Mouse (Mus musculus) embryonic facial prominence, embryonic 11.5 days (tissue): Measurements from ENCODE around the gene Rassf5. TPM values are rescaled to one million over a fixed set of nuclear protein-coding genes. Genes with fewer than 3 reads are reported as not detected.
A peak's percentile ranks its signal among the peaks of the same experiment; 100 is the strongest.
"Not testable (repeated sequence)": the region's sequence is repeated elsewhere in the genome, so short reads cannot be mapped to it uniquely, and the experiment has no call there.

Experiments
- ATAC-seq: fragments of 200-750 bp; cut with Nextera tagmentation; replicated peaks from 2 replicates; pipeline ENCODE4 v1.8.0; 2017; ENCODE audit warnings: low read depth; ENCODE audit not compliant: insufficient number of reproducible peaks, low FRiP score, low TSS enrichment
- DNase-seq: peaks from one replicate; pipeline ENCODE4 v3.0.0-alpha.2; 2015; ENCODE audit warnings: low spot score
- H3K27ac ChIP-seq: fragments of 300-500 bp; sonication (generic); replicated peaks from 2 replicates; pipeline ENCODE4 v1.5.1; 2014; ENCODE audit warnings: mild to moderate bottlenecking, low read depth, low read length, control low read depth
- H3K27me3 ChIP-seq: fragments of 300-500 bp; sonication (generic); 2 replicates; pipeline ENCODE4 v1.6.1; 2014; ENCODE audit warnings: mild to moderate bottlenecking, low read length, moderate library complexity, mixed read lengths; ENCODE audit not compliant: control insufficient read depth, insufficient read depth
- H3K36me3 ChIP-seq: fragments of 300-500 bp; sonication (generic); replicated peaks from 2 replicates; pipeline ENCODE4 v1.6.1; 2014; ENCODE audit warnings: low read depth, mild to moderate bottlenecking, low read length, moderate library complexity, mixed read lengths; ENCODE audit not compliant: control insufficient read depth, insufficient read depth
- H3K4me1 ChIP-seq: fragments of 300-500 bp; sonication (generic); 2 replicates; pipeline ENCODE4 v1.6.1; 2014; ENCODE audit warnings: low read length, mixed read lengths; ENCODE audit not compliant: control insufficient read depth, insufficient read depth
- H3K4me2 ChIP-seq: fragments of 300-500 bp; sonication (generic); 2 replicates; pipeline ENCODE4 v1.6.1; 2014; ENCODE audit warnings: low read depth, mild to moderate bottlenecking, control low read depth, low read length, moderate library complexity
- H3K4me3 ChIP-seq: fragments of 300-500 bp; sonication (generic); 2 replicates; pipeline ENCODE4 v1.5.1; 2014; ENCODE audit warnings: low read depth, low read length, control low read depth
- H3K9ac ChIP-seq: fragments of 300-500 bp; sonication (generic); replicated peaks from 2 replicates; pipeline ENCODE4 v1.6.1; 2014; ENCODE audit warnings: mild to moderate bottlenecking, control low read depth, low read length
- H3K9me3 ChIP-seq: fragments of 300-500 bp; sonication (generic); replicated peaks from 2 replicates; pipeline ENCODE4 v1.6.1; 2016; ENCODE audit warnings: mild to moderate bottlenecking, low read length, inconsistent platforms, mixed read lengths; ENCODE audit not compliant: control insufficient read depth
- WGBS: fragments of 180-500 bp; shearing (Covaris S2); extraction: QIAGEN DNeasy Blood & Tissue Kit; methylation state at CpG from one replicate; pipeline ENCODE4 v1.1.7; 2014; 5-methylcytosine and 5-hydroxymethylcytosine counted together
- polyA plus RNA-seq: library from polyadenylated mRNA; unstranded; fragments of >200 nt; fragmentation: Nextera tagmentation; extraction: Ambion mirVana; gene quantifications from 2 replicates; pipeline ENCODE4 v1.2.1, GENCODE M21; 2014

The Rassf5 gene
- polyA plus RNA-seq, 1 experiment from 2014 or later, result 1.1 TPM

GRCm38 (mm10) chr1:131146181-131146614 is 98.9 kb downstream of the Rassf5 start:
- Histone ChIP-seq H3K9ac (no peak overlapping the region), H3K27me3 (no peaks in the 10 kb centered on the region), H3K36me3 (no peaks in the 10 kb centered on the region), H3K9me3 (no peaks in the 10 kb centered on the region), H3K27ac (no peak overlapping the region), H3K4me2 (no peak overlapping the region), H3K4me1 (no peaks in the 10 kb centered on the region), H3K4me3 (no peak overlapping the region)
- ATAC-seq (no peak), DNase-seq (no peak)
- 87% methylated on average over 3 of the region's 3 CpGs for WGBS

- not testable (repeated sequence) for DNase-seq, H3K9me3 ChIP-seq, H3K27me3 ChIP-seq, H3K36me3 ChIP-seq, H3K4me3 ChIP-seq, H3K4me1 ChIP-seq, H3K4me2 ChIP-seq, ATAC-seq, H3K27ac ChIP-seq, H3K9ac ChIP-seq
- WGBS, result 84% methylated on average over 3 of the region's 3 CpGs
Observed at GRCm38 (mm10) chr1:131145222-131145621, 99.8 kb downstream of the Rassf5 start.

- Histone ChIP-seq H3K27me3 (no peaks in the 10 kb centered on the region), H3K4me1 (no peaks in the 10 kb centered on the region), H3K36me3 (no peaks in the 10 kb centered on the region), H3K9me3 (no peaks in the 10 kb centered on the region), H3K4me2 (no peak overlapping the region), H3K9ac (no peak overlapping the region), H3K4me3 (no peak overlapping the region), H3K27ac (no peak overlapping the region)
- ATAC-seq, result no peak
- no peak for DNase-seq
- 88% methylated on average over 1 of the region's 1 CpGs for WGBS
Observed at GRCm38 (mm10) chr1:131142472-131142871, 102.6 kb downstream of the Rassf5 start.

GRCm38 (mm10) chr1:131141449-131141848 is 103.6 kb downstream of the Rassf5 start:
- Histone ChIP-seq H3K9ac (no peak overlapping the region), H3K4me2 (no peak overlapping the region), H3K4me1 (no peaks in the 10 kb centered on the region), H3K4me3 (no peak overlapping the region), H3K27ac (no peak overlapping the region), H3K36me3 (no peaks in the 10 kb centered on the region), H3K9me3 (no peaks in the 10 kb centered on the region), H3K27me3 (no peaks in the 10 kb centered on the region)
- DNase-seq, result no peak
- no peak for ATAC-seq
- 65% methylated on average over 2 of the region's 2 CpGs for WGBS

GRCm38 (mm10) chr1:131139102-131140095 is 105.7 kb downstream of the Rassf5 start:
- no peak overlapping the region; the same call in 1 of the 2 replicates for H3K4me3 ChIP-seq
- no peaks in the 10 kb centered on the region for H3K27me3 ChIP-seq
- no peak overlapping the region for H3K9ac ChIP-seq
- H3K27ac ChIP-seq, result no peak overlapping the region
- H3K9me3 ChIP-seq, result no peaks in the 10 kb centered on the region
- no peaks in the 10 kb centered on the region for H3K4me1 ChIP-seq
- ATAC-seq (no peak), DNase-seq (peak; percentile 21)
- H3K4me2 ChIP-seq, result no peak overlapping the region
- WGBS, result 49% methylated on average over 11 of the region's 11 CpGs
- no peaks in the 10 kb centered on the region for H3K36me3 ChIP-seq

- peak within 1 kb of the TSS; percentile 62 for H3K4me2 ChIP-seq
- DNase-seq (peak; percentile 95), ATAC-seq (peak; percentile 93)
- peak within 1 kb of the TSS; percentile 70 for H3K27ac ChIP-seq
- 7% methylated on average over 49 of the region's 49 CpGs for WGBS
- H3K4me3 ChIP-seq, result peak within 1 kb of the TSS; percentile 68
- H3K27me3 ChIP-seq, result no peaks in the 10 kb centered on the region
- peak within 1 kb of the TSS; percentile 55 for H3K9ac ChIP-seq
- no peaks in the 10 kb centered on the region for H3K9me3 ChIP-seq
- no peaks in the 10 kb centered on the region for H3K36me3 ChIP-seq
- no peaks in the 10 kb centered on the region for H3K4me1 ChIP-seq
Observed at GRCm38 (mm10) chr1:131138191-131139016, 106.7 kb downstream of the Rassf5 start, which contains the start of gene Dyrk3. Gene Dyrk3, minus strand, starts transcription at chr1:131138340.

GRCm38 (mm10) chr1:131137717-131138118 is 107.3 kb downstream of the Rassf5 start:
- Histone ChIP-seq H3K4me1 (no peaks in the 10 kb centered on the region), H3K36me3 (no peaks in the 10 kb centered on the region), H3K9ac (peak overlapping the region; percentile 55), H3K27ac (peak overlapping the region; percentile 70; the same call in 1 of the 2 replicates), H3K27me3 (no peaks in the 10 kb centered on the region), H3K4me3 (peak overlapping the region; percentile 68), H3K4me2 (peak overlapping the region; percentile 62), H3K9me3 (no peaks in the 10 kb centered on the region)
- WGBS, result under 1% methylated on average over 27 of the region's 36 CpGs
- DNase-seq (peak; percentile 47), ATAC-seq (peak; percentile 89)
